Mouse (Mus musculus): ENCODE data around the gene Grwd1.
"Not testable (repeated sequence)": the region's sequence is repeated elsewhere in the genome, so short reads cannot be mapped to it uniquely, and the experiment has no call there.

Grwd1 gene

GRCm38 (mm10) chr7:45830427-45831127, at the start of gene Grwd1:
Gene Grwd1 (minus strand): TSS chr7:45830944.
- DNase-seq (ENCODE audit: low spot score): peak; percentile 81

- no peak for DNase-seq (ENCODE audit: low spot score)
Observed at GRCm38 (mm10) chr7:45880531-45880930, 49.8 kb upstream of the Grwd1 start.

GRCm38 (mm10) chr7:45878278-45878677, 47.5 kb upstream of the Grwd1 start, which contains the start of gene Grin2d:
Gene Grin2d (minus strand): TSS chr7:45878378.
- not testable (repeated sequence) for DNase-seq (ENCODE audit: low spot score)

GRCm38 (mm10) chr7:45876895-45877294, 46.2 kb upstream of the Grwd1 start:
- DNase-seq (ENCODE audit: low spot score): no peak

- peak; percentile 61 for DNase-seq (ENCODE audit: low spot score)
Observed at GRCm38 (mm10) chr7:45873061-45873947, 42.6 kb upstream of the Grwd1 start.

- DNase-seq (ENCODE audit: low spot score): peak; percentile 90
Observed at GRCm38 (mm10) chr7:45872624-45873023, 41.9 kb upstream of the Grwd1 start, which contains the start of gene Kdelr1. Gene Kdelr1 (plus strand): TSS chr7:45872772.

- DNase-seq (ENCODE audit: low spot score): no peak
Observed at GRCm38 (mm10) chr7:45870282-45871058, 39.7 kb upstream of the Grwd1 start.

- DNase-seq (ENCODE audit: low spot score): no peak
Observed at GRCm38 (mm10) chr7:45869787-45870186, 39.0 kb upstream of the Grwd1 start.

GRCm38 (mm10) chr7:45869107-45869670, 38.4 kb upstream of the Grwd1 start:
- DNase-seq (ENCODE audit: low spot score): no peak

GRCm38 (mm10) chr7:45867871-45868270, 37.1 kb upstream of the Grwd1 start:
- DNase-seq (ENCODE audit: low spot score): no peak

GRCm38 (mm10) chr7:45865925-45866910, 35.5 kb upstream of the Grwd1 start:
- peak; percentile 93 for DNase-seq (ENCODE audit: low spot score)

GRCm38 (mm10) chr7:45864435-45864834, 33.7 kb upstream of the Grwd1 start:
- no peak for DNase-seq (ENCODE audit: low spot score)

GRCm38 (mm10) chr7:45862804-45863203, 32.1 kb upstream of the Grwd1 start:
- no peak for DNase-seq (ENCODE audit: low spot score)

- no peak for DNase-seq (ENCODE audit: low spot score)
Observed at GRCm38 (mm10) chr7:45859008-45859407, 28.3 kb upstream of the Grwd1 start.

GRCm38 (mm10) chr7:45856950-45857901, 26.5 kb upstream of the Grwd1 start:
- no peak for DNase-seq (ENCODE audit: low spot score)

- DNase-seq (ENCODE audit: low spot score): no peak
Observed at GRCm38 (mm10) chr7:45853089-45853488, 22.3 kb upstream of the Grwd1 start.

- no peak for DNase-seq (ENCODE audit: low spot score)
Observed at GRCm38 (mm10) chr7:45850661-45851060, 19.9 kb upstream of the Grwd1 start.

GRCm38 (mm10) chr7:45848447-45849027, 17.8 kb upstream of the Grwd1 start:
- DNase-seq (ENCODE audit: low spot score): no peak

Measured in urinary bladder, postnatal 14 days (tissue).